Mouse (Mus musculus): ENCODE measurements around the gene Tacc2. TPM values are rescaled to one million over a fixed set of nuclear protein-coding genes. Genes with fewer than 3 reads are reported as not detected.
A peak's percentile ranks its signal among the peaks of the same experiment; 100 is the strongest.

Gene Tacc2
- polyA plus RNA-seq, 1 experiment, result 72.2 TPM

- no peak for DNase-seq
- Histone ChIP-seq H3K4me1 (ENCODE audit: control insufficient read depth, insufficient read depth, low read length) (no peaks in the 10 kb centered on the region), H3K4me3 (ENCODE audit: insufficient read depth, low read depth, low read length) (no peak overlapping the region), H3K36me3 (ENCODE audit: control insufficient read depth, insufficient read depth, low read length) (no peaks in the 10 kb centered on the region), H3K27ac (ENCODE audit: insufficient read depth, low read depth, low read length) (no peak overlapping the region), H3K27me3 (replicated peaks; ENCODE audit: control insufficient read depth, insufficient read depth, low read length) (no peaks in the 10 kb centered on the region)
- WGBS, result 85% methylated on average over 9 of the region's 9 CpGs
- no peak for TF ChIP-seq POLR2A (IDR thresholded peaks at IDR 0.05; ENCODE audit: low read depth, low read length)
- TF ChIP-seq CTCF (conservative IDR thresholded peaks at IDR 0.05; ENCODE audit: insufficient read depth, insufficient read length, low read depth, low read length), result no peak
Observed at GRCm38 (mm10) chr7:130793671-130794070, 216.4 kb downstream of the Tacc2 start.

GRCm38 (mm10) chr7:130796786-130797185, 219.5 kb downstream of the Tacc2 start:
- WGBS, result 80% methylated on average over 8 of the region's 8 CpGs
- no peak for TF ChIP-seq CTCF (conservative IDR thresholded peaks at IDR 0.05; ENCODE audit: insufficient read depth, insufficient read length, low read depth, low read length)
- TF ChIP-seq POLR2A (IDR thresholded peaks at IDR 0.05; ENCODE audit: low read depth, low read length), result no peak
- no peak overlapping the region for H3K4me3 ChIP-seq (ENCODE audit: insufficient read depth, low read depth, low read length)

GRCm38 (mm10) chr7:130797524-130797923, 220.3 kb downstream of the Tacc2 start:
- no peak for DNase-seq
- Histone ChIP-seq H3K27me3 (replicated peaks; ENCODE audit: control insufficient read depth, insufficient read depth, low read length) (no peaks in the 10 kb centered on the region), H3K4me1 (ENCODE audit: control insufficient read depth, insufficient read depth, low read length) (peaks cover 11% of the 10 kb centered on the region), H3K27ac (ENCODE audit: insufficient read depth, low read depth, low read length) (no peak overlapping the region), H3K4me3 (ENCODE audit: insufficient read depth, low read depth, low read length) (no peak overlapping the region), H3K36me3 (ENCODE audit: control insufficient read depth, insufficient read depth, low read length) (no peaks in the 10 kb centered on the region)
- WGBS, result 95% methylated on average over 6 of the region's 6 CpGs
- TF ChIP-seq CTCF (conservative IDR thresholded peaks at IDR 0.05; ENCODE audit: insufficient read depth, insufficient read length, low read depth, low read length), result no peak
- TF ChIP-seq POLR2A (IDR thresholded peaks at IDR 0.05; ENCODE audit: low read depth, low read length), result no peak

More at GRCm38 (mm10) chr7:130796786-130797185, 219.5 kb downstream of the Tacc2 start:
- DNase-seq, result no peak
- Histone ChIP-seq H3K4me1 (ENCODE audit: control insufficient read depth, insufficient read depth, low read length) (peaks cover 11% of the 10 kb centered on the region), H3K27ac (ENCODE audit: insufficient read depth, low read depth, low read length) (no peak overlapping the region), H3K36me3 (ENCODE audit: control insufficient read depth, insufficient read depth, low read length) (no peaks in the 10 kb centered on the region), H3K27me3 (replicated peaks; ENCODE audit: control insufficient read depth, insufficient read depth, low read length) (no peaks in the 10 kb centered on the region)

- TF ChIP-seq POLR2A (IDR thresholded peaks at IDR 0.05; ENCODE audit: low read depth, low read length) (no peak), CTCF (conservative IDR thresholded peaks at IDR 0.05; ENCODE audit: insufficient read depth, insufficient read length, low read depth, low read length) (no peak)
- WGBS, result 59% methylated on average over 10 of the region's 10 CpGs
- DNase-seq, result peak; percentile 26
Observed at GRCm38 (mm10) chr7:130799418-130799817, 222.2 kb downstream of the Tacc2 start.

GRCm38 (mm10) chr7:130800681-130801080, 223.4 kb downstream of the Tacc2 start:
- no peak for DNase-seq
- H3K36me3 ChIP-seq (ENCODE audit: control insufficient read depth, insufficient read depth, low read length), result no peaks in the 10 kb centered on the region
- TF ChIP-seq POLR2A (IDR thresholded peaks at IDR 0.05; ENCODE audit: low read depth, low read length) (no peak), CTCF (conservative IDR thresholded peaks at IDR 0.05; ENCODE audit: insufficient read depth, insufficient read length, low read depth, low read length) (no peak)
- peaks cover 11% of the 10 kb centered on the region for H3K4me1 ChIP-seq (ENCODE audit: control insufficient read depth, insufficient read depth, low read length)
- H3K4me3 ChIP-seq (ENCODE audit: insufficient read depth, low read depth, low read length), result no peak overlapping the region
- WGBS, result 56% methylated on average over 4 of the region's 4 CpGs
- no peak overlapping the region for H3K27ac ChIP-seq (ENCODE audit: insufficient read depth, low read depth, low read length)
- no peaks in the 10 kb centered on the region for H3K27me3 ChIP-seq (replicated peaks; ENCODE audit: control insufficient read depth, insufficient read depth, low read length)

More at GRCm38 (mm10) chr7:130799418-130799817, 222.2 kb downstream of the Tacc2 start:
- no peaks in the 10 kb centered on the region for H3K36me3 ChIP-seq (ENCODE audit: control insufficient read depth, insufficient read depth, low read length)
- no peak overlapping the region for H3K27ac ChIP-seq (ENCODE audit: insufficient read depth, low read depth, low read length)
- peaks cover 11% of the 10 kb centered on the region for H3K4me1 ChIP-seq (ENCODE audit: control insufficient read depth, insufficient read depth, low read length)
- H3K4me3 ChIP-seq (ENCODE audit: insufficient read depth, low read depth, low read length), result no peak overlapping the region
- H3K27me3 ChIP-seq (replicated peaks; ENCODE audit: control insufficient read depth, insufficient read depth, low read length), result no peaks in the 10 kb centered on the region

GRCm38 (mm10) chr7:130801811-130802210, 224.6 kb downstream of the Tacc2 start:
- no peaks in the 10 kb centered on the region for H3K36me3 ChIP-seq (ENCODE audit: control insufficient read depth, insufficient read depth, low read length)
- no peak for DNase-seq
- 90% methylated on average over 4 of the region's 4 CpGs for WGBS
- no peak overlapping the region for H3K27ac ChIP-seq (ENCODE audit: insufficient read depth, low read depth, low read length)
- TF ChIP-seq POLR2A (IDR thresholded peaks at IDR 0.05; ENCODE audit: low read depth, low read length) (no peak), CTCF (conservative IDR thresholded peaks at IDR 0.05; ENCODE audit: insufficient read depth, insufficient read length, low read depth, low read length) (no peak)
- H3K4me1 ChIP-seq (ENCODE audit: control insufficient read depth, insufficient read depth, low read length), result peaks cover 11% of the 10 kb centered on the region
- H3K4me3 ChIP-seq (ENCODE audit: insufficient read depth, low read depth, low read length), result no peak overlapping the region
- no peaks in the 10 kb centered on the region for H3K27me3 ChIP-seq (replicated peaks; ENCODE audit: control insufficient read depth, insufficient read depth, low read length)

GRCm38 (mm10) chr7:130803251-130803825, 226.1 kb downstream of the Tacc2 start:
- Histone ChIP-seq H3K27me3 (replicated peaks; ENCODE audit: control insufficient read depth, insufficient read depth, low read length) (no peaks in the 10 kb centered on the region), H3K4me3 (ENCODE audit: insufficient read depth, low read depth, low read length) (no peak overlapping the region), H3K36me3 (ENCODE audit: control insufficient read depth, insufficient read depth, low read length) (no peaks in the 10 kb centered on the region), H3K27ac (ENCODE audit: insufficient read depth, low read depth, low read length) (no peak overlapping the region), H3K4me1 (ENCODE audit: control insufficient read depth, insufficient read depth, low read length) (peaks cover 11% of the 10 kb centered on the region)
- TF ChIP-seq CTCF (conservative IDR thresholded peaks at IDR 0.05; ENCODE audit: insufficient read depth, insufficient read length, low read depth, low read length), result no peak
- no peak for TF ChIP-seq POLR2A (IDR thresholded peaks at IDR 0.05; ENCODE audit: low read depth, low read length)
- DNase-seq, result no peak
- WGBS, result 92% methylated on average over 8 of the region's 8 CpGs

All from kidney, adult 2 months (tissue).